Mouse (Mus musculus): Measurements from ENCODE around the gene Iqgap2. TPM values are rescaled to one million over a fixed set of nuclear protein-coding genes. Genes with fewer than 3 reads are reported as not detected.

Iqgap2 gene
- polyA plus RNA-seq, 1 experiment from 2014 or later, result 9.7 TPM

GRCm38 (mm10) chr13:95780038-95780437 is 111.7 kb downstream of the Iqgap2 start:
- no peaks in the 10 kb centered on the region for H3K36me3 ChIP-seq
- DNase-seq (ENCODE audit: low spot score), result no peak
- no peak overlapping the region; the same call in 1 of the 2 replicates for H3K27ac ChIP-seq
- H3K9me3 ChIP-seq (replicated peaks), result no peaks in the 10 kb centered on the region
- no peaks in the 10 kb centered on the region for H3K27me3 ChIP-seq (ENCODE audit: low read depth, poor library complexity, severe bottlenecking)
- H3K4me3 ChIP-seq, result no peak overlapping the region
- H3K4me1 ChIP-seq, result peaks cover 36% of the 10 kb centered on the region
- 84% methylated on average over 7 of the region's 7 CpGs for WGBS

- no peaks in the 10 kb centered on the region for H3K9me3 ChIP-seq (replicated peaks)
- no peaks in the 10 kb centered on the region for H3K36me3 ChIP-seq
- WGBS, result 88% methylated on average over 8 of the region's 8 CpGs
- H3K27me3 ChIP-seq (ENCODE audit: low read depth, poor library complexity, severe bottlenecking), result no peaks in the 10 kb centered on the region
- DNase-seq (ENCODE audit: low spot score), result no peak
- H3K4me1 ChIP-seq, result peaks cover 36% of the 10 kb centered on the region
- peak overlapping the region; percentile 36; the same call in 1 of the 2 replicates for H3K27ac ChIP-seq
- no peak overlapping the region for H3K4me3 ChIP-seq
Measured at GRCm38 (mm10) chr13:95779261-95779660, 112.5 kb downstream of the Iqgap2 start.

GRCm38 (mm10) chr13:95778761-95779161 is 113.0 kb downstream of the Iqgap2 start:
- H3K9me3 ChIP-seq (replicated peaks), result no peaks in the 10 kb centered on the region
- H3K36me3 ChIP-seq, result no peaks in the 10 kb centered on the region
- peak overlapping the region; percentile 36; the same call in 1 of the 2 replicates for H3K27ac ChIP-seq
- DNase-seq (ENCODE audit: low spot score), result no peak
- H3K4me1 ChIP-seq, result peaks cover 36% of the 10 kb centered on the region
- 72% methylated on average over 9 of the region's 9 CpGs for WGBS
- H3K27me3 ChIP-seq (ENCODE audit: low read depth, poor library complexity, severe bottlenecking), result no peaks in the 10 kb centered on the region
- no peak overlapping the region for H3K4me3 ChIP-seq

- H3K27ac ChIP-seq, result no peak overlapping the region; the same call in 1 of the 2 replicates
- no peaks in the 10 kb centered on the region for H3K36me3 ChIP-seq
- 86% methylated on average over 5 of the region's 5 CpGs for WGBS
- no peak overlapping the region for H3K4me3 ChIP-seq
- no peaks in the 10 kb centered on the region for H3K9me3 ChIP-seq (replicated peaks)
- H3K4me1 ChIP-seq, result peaks cover 36% of the 10 kb centered on the region
- DNase-seq (ENCODE audit: low spot score), result no peak
- no peaks in the 10 kb centered on the region for H3K27me3 ChIP-seq (ENCODE audit: low read depth, poor library complexity, severe bottlenecking)
Measured at GRCm38 (mm10) chr13:95777651-95778391, 113.9 kb downstream of the Iqgap2 start.

- no peaks in the 10 kb centered on the region for H3K27me3 ChIP-seq (ENCODE audit: low read depth, poor library complexity, severe bottlenecking)
- H3K36me3 ChIP-seq, result no peaks in the 10 kb centered on the region
- H3K4me1 ChIP-seq, result peaks cover 40% of the 10 kb centered on the region
- DNase-seq (ENCODE audit: low spot score), result peak; percentile 43
- no peak overlapping the region for H3K27ac ChIP-seq
- no peaks in the 10 kb centered on the region for H3K9me3 ChIP-seq (replicated peaks)
- no peak overlapping the region for H3K4me3 ChIP-seq
- 25% methylated on average over 2 of the region's 2 CpGs for WGBS
Measured at GRCm38 (mm10) chr13:95777237-95777636, 114.5 kb downstream of the Iqgap2 start.

- 50% methylated on average over 11 of the region's 11 CpGs for WGBS
- H3K9me3 ChIP-seq (replicated peaks), result no peaks in the 10 kb centered on the region
- H3K4me1 ChIP-seq, result peaks cover 40% of the 10 kb centered on the region
- H3K27ac ChIP-seq, result no peak overlapping the region
- H3K27me3 ChIP-seq (ENCODE audit: low read depth, poor library complexity, severe bottlenecking), result no peaks in the 10 kb centered on the region
- no peak for DNase-seq (ENCODE audit: low spot score)
- H3K4me3 ChIP-seq, result no peak overlapping the region
- no peaks in the 10 kb centered on the region for H3K36me3 ChIP-seq
Measured at GRCm38 (mm10) chr13:95774966-95775696, 116.6 kb downstream of the Iqgap2 start.

GRCm38 (mm10) chr13:95765017-95765416 is 126.7 kb downstream of the Iqgap2 start:
- H3K36me3 ChIP-seq, result no peaks in the 10 kb centered on the region
- H3K27ac ChIP-seq, result peak overlapping the region; percentile 21
- H3K4me3 ChIP-seq, result no peak overlapping the region
- H3K9me3 ChIP-seq (replicated peaks), result no peaks in the 10 kb centered on the region
- peak; percentile 51 for DNase-seq (ENCODE audit: low spot score)
- H3K4me1 ChIP-seq, result peaks cover 33% of the 10 kb centered on the region
- H3K27me3 ChIP-seq (ENCODE audit: low read depth, poor library complexity, severe bottlenecking), result no peaks in the 10 kb centered on the region
- WGBS, result 4% methylated on average over 9 of the region's 9 CpGs

GRCm38 (mm10) chr13:95763876-95764517 is 127.7 kb downstream of the Iqgap2 start:
- DNase-seq (ENCODE audit: low spot score), result peak; percentile 50
- Histone ChIP-seq H3K9me3 (replicated peaks) (no peaks in the 10 kb centered on the region), H3K36me3 (no peaks in the 10 kb centered on the region), H3K27ac (peak overlapping the region; percentile 17; the same call in 1 of the 2 replicates), H3K4me1 (peaks cover 33% of the 10 kb centered on the region), H3K27me3 (ENCODE audit: low read depth, poor library complexity, severe bottlenecking) (no peaks in the 10 kb centered on the region), H3K4me3 (no peak overlapping the region)
- 23% methylated on average over 3 of the region's 3 CpGs for WGBS

GRCm38 (mm10) chr13:95759810-95760209 is 131.9 kb downstream of the Iqgap2 start:
- no peaks in the 10 kb centered on the region for H3K27me3 ChIP-seq (ENCODE audit: low read depth, poor library complexity, severe bottlenecking)
- no peaks in the 10 kb centered on the region for H3K9me3 ChIP-seq (replicated peaks)
- no peak overlapping the region for H3K27ac ChIP-seq
- WGBS, result 88% methylated on average over 2 of the region's 2 CpGs
- DNase-seq (ENCODE audit: low spot score), result no peak
- peaks cover 7% of the 10 kb centered on the region; the same call in 1 of the 2 replicates for H3K36me3 ChIP-seq
- H3K4me3 ChIP-seq, result no peak overlapping the region
- H3K4me1 ChIP-seq, result peaks cover 19% of the 10 kb centered on the region

- Histone ChIP-seq H3K27ac (no peak overlapping the region), H3K4me3 (no peak overlapping the region), H3K9me3 (replicated peaks) (no peaks in the 10 kb centered on the region), H3K36me3 (peaks cover 11% of the 10 kb centered on the region; the same call in 1 of the 2 replicates), H3K4me1 (no peaks in the 10 kb centered on the region), H3K27me3 (ENCODE audit: low read depth, poor library complexity, severe bottlenecking) (no peaks in the 10 kb centered on the region)
- no peak for DNase-seq (ENCODE audit: low spot score)
- 92% methylated on average over 5 of the region's 5 CpGs for WGBS
Measured at GRCm38 (mm10) chr13:95754285-95754684, 137.4 kb downstream of the Iqgap2 start.

GRCm38 (mm10) chr13:95752386-95752785 is 139.3 kb downstream of the Iqgap2 start:
- DNase-seq (ENCODE audit: low spot score), result no peak
- Histone ChIP-seq H3K4me3 (no peak overlapping the region), H3K36me3 (peaks cover 11% of the 10 kb centered on the region; the same call in 1 of the 2 replicates), H3K27ac (no peak overlapping the region), H3K9me3 (replicated peaks) (no peaks in the 10 kb centered on the region), H3K4me1 (no peaks in the 10 kb centered on the region), H3K27me3 (ENCODE audit: low read depth, poor library complexity, severe bottlenecking) (no peaks in the 10 kb centered on the region)
- 81% methylated on average over 9 of the region's 9 CpGs for WGBS

GRCm38 (mm10) chr13:95747541-95747940 is 144.2 kb downstream of the Iqgap2 start:
- WGBS, result 86% methylated on average over 11 of the region's 11 CpGs
- no peaks in the 10 kb centered on the region for H3K9me3 ChIP-seq (replicated peaks)
- H3K4me1 ChIP-seq, result peaks cover 9% of the 10 kb centered on the region; the same call in 1 of the 2 replicates
- H3K36me3 ChIP-seq, result no peaks in the 10 kb centered on the region
- no peak overlapping the region for H3K27ac ChIP-seq
- no peak overlapping the region for H3K4me3 ChIP-seq
- no peak for DNase-seq (ENCODE audit: low spot score)
- H3K27me3 ChIP-seq (ENCODE audit: low read depth, poor library complexity, severe bottlenecking), result no peaks in the 10 kb centered on the region

- Histone ChIP-seq H3K9me3 (replicated peaks) (no peaks in the 10 kb centered on the region), H3K4me3 (no peak overlapping the region), H3K27ac (no peak overlapping the region), H3K36me3 (no peaks in the 10 kb centered on the region), H3K4me1 (peaks cover 9% of the 10 kb centered on the region; the same call in 1 of the 2 replicates), H3K27me3 (ENCODE audit: low read depth, poor library complexity, severe bottlenecking) (no peaks in the 10 kb centered on the region)
- 83% methylated on average over 7 of the region's 7 CpGs for WGBS
- no peak for DNase-seq (ENCODE audit: low spot score)
Measured at GRCm38 (mm10) chr13:95747101-95747500, 144.6 kb downstream of the Iqgap2 start.
